Mouse (Mus musculus): ENCODE measurements at regions not wholly inside any gene's neighbourhood (a gene's known extent, or its start where the extent isn't known, plus 50 kb on each side); places are given as distances from the start of the nearest gene placed in this dataset.
"Not testable (repeated sequence)": the region's sequence is repeated elsewhere in the genome, so short reads cannot be mapped to it uniquely, and the experiment has no call there.

GRCm38 (mm10) chr7:36224416-36224815 lies 421.6 kb upstream of the Zfp507 start:
- DNase-seq (ENCODE audit: low read depth): no peak

- peak; percentile 2 for DNase-seq (ENCODE audit: low read depth)
These were observed 415.6 kb upstream of the Zfp507 start for GRCm38 (mm10) chr7:36218386-36218785.

DNA sequence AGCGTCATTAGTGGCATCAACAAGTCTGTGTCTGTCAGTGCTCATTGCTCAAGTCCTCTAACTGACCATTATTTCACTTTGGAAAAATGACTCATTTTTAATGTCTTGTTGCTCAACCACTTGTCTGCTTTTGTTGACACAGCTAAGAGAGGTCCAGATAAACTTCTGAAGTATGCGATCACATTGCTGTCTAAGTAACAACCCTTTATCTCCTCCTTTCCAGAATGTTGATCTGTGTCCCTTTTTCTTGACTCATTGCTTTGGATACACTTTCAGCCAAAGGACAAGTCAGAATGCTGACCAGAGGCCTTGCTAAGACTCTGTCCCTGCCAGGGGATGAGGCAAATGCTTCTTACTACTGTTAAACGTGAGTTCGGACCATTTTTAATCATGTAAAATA lies 407.2 kb upstream of the Zfp507 start:
- DNase-seq (ENCODE audit: low read depth): no peak

- DNase-seq (ENCODE audit: low read depth): no peak
These were observed 404.9 kb upstream of the Zfp507 start for GRCm38 (mm10) chr7:36207525-36208260.

- no peak for DNase-seq (ENCODE audit: low read depth)
These were observed 395.4 kb upstream of the Zfp507 start for GRCm38 (mm10) chr7:36198091-36198700.

GRCm38 (mm10) chr7:36196154-36196720 lies 393.4 kb upstream of the Zfp507 start:
- no peak for DNase-seq (ENCODE audit: low read depth)

DNA sequence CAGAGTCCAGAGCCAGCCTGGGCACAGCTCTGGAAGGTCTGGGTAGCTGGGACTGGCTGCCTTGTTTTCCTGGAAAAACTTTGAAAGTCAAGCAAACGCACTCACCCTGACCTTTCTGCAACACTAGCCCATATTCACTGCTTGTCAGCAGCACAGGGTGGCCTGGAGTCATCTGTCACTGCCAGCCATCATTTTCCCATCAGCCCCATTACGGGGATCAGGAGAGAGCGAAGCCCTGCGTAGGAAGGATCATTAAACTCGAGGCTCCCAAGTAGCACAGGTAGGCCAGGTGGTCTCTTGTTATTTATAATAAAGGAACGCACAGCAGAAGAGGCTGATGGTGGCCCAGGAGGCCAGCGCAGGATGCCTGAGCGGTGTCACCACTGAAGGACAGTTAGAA lies 389.8 kb upstream of the Zfp507 start:
- DNase-seq (ENCODE audit: low read depth): no peak

GRCm38 (mm10) chr7:36177947-36178346 lies 375.1 kb upstream of the Zfp507 start:
- no peak for DNase-seq (ENCODE audit: low read depth)

DNA sequence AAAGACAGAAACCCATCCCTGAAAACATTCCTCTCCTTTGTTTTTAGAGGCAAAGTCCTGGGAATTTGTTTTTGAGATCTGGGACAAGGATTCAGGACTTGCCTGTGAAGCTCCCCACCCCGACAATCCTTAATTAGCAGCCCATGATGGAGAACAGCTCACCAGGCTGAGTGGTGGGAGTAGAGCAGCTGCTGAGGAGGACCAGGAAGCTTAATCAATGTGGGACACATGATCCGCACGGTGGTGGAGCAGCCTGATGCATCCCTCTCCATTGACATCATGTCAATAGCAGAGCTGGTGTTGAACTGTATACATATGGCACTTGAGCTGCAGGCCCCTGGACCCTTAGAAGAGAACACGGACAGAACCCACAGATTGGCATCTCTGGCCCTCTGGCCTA lies 372.5 kb upstream of the Zfp507 start:
- no peak for DNase-seq (ENCODE audit: low read depth)

GRCm38 (mm10) chr7:36172511-36172910 lies 369.7 kb upstream of the Zfp507 start:
- not testable (repeated sequence) for DNase-seq (ENCODE audit: low read depth)

- DNase-seq (ENCODE audit: low read depth): no peak
These were observed 354.6 kb upstream of the Zfp507 start for GRCm38 (mm10) chr7:36157270-36157945.

DNA sequence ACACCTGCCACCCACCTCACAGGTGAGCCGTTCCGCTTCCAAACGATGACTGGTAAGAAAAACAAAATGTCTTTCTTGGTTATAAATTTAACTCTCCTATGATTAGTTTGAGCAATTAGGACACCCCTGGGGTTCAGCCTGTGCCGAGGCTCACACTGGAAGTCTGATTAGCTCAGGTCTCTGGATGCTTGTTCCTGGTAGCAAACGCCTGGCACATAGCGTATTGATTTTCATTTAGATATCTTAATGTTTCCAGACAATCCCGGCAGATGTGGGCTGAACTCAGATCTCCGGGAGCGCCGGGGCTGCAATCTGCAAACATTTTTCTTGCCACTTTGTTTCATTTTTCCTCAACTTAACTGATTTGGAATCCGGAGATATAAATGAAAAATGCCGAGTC lies 353.8 kb upstream of the Zfp507 start:
- DNase-seq (ENCODE audit: low read depth): no peak

GRCm38 (mm10) chr7:36155576-36155975 lies 352.8 kb upstream of the Zfp507 start:
- no peak for DNase-seq (ENCODE audit: low read depth)

GRCm38 (mm10) chr7:36155159-36155558 lies 352.4 kb upstream of the Zfp507 start:
- no peak for DNase-seq (ENCODE audit: low read depth)

- DNase-seq (ENCODE audit: low read depth): no peak
These were observed 348.2 kb upstream of the Zfp507 start for GRCm38 (mm10) chr7:36150871-36151560.

DNA sequence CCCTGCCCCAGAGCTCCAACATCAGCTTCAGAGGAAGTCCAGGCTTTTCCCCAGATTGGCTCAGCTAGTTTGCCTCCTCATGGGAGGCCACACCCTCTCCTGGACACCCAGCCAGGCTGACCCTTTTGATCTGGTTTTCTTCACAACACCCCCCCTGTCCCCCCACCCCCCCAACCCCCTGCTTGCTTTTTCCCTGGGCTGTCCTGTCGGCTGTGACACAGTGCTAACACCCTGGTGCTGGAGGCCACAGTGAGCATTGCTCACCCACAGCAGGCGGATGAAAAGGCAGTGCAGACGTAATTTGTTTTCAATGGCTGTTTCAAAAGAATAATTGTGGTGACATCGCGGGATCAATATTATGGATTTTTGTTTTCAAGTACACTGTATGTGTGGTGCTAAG lies 333.8 kb upstream of the Zfp507 start:
- DNase-seq (ENCODE audit: low read depth): no peak

- no peak for DNase-seq (ENCODE audit: low read depth)
These were observed 331.8 kb upstream of the Zfp507 start for GRCm38 (mm10) chr7:36134557-36134956.

DNA sequence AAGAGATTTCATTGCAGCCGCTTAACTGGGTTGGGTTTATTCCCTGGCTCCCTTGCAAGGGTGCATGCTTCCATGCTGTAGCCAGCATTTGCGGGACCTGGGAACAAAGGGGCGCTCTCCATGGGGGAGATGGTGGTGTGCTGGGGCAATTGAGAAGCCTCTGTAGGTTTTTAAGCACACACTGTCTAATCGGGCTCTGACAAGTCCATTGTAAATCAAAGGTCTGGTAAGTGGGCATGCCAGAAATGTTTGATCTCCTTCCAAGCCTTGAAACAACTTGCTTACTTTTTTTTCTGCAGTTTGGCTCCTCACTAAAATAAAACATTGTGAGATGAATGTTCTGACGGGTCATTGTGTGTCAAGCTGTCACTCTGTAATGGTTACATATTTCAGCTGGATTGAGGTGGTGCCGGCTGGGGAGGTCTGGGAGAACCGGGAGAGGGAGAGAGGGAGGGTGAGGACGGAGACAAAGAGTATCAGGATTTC lies 330.9 kb upstream of the Zfp507 start:
- no peak for DNase-seq (ENCODE audit: low read depth)

DNA sequence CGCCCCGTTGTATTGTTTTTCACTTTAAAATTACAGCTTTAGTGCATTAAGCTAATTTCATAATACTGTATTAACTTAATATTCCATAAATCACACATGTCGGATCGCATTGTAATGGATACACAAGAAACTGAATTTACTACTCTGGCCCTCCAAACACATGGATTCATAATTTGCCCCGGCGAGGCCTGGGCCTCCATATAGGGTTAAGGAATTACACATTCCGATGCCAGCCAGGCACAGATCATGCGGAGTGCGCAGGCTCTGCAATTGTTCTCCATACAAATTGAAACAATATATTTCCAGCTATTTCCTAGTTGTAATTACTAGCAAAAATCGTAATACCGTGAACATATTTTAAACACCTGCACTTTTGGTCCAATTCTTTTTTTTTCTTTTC lies 330.2 kb upstream of the Zfp507 start:
- no peak for DNase-seq (ENCODE audit: low read depth)

DNA sequence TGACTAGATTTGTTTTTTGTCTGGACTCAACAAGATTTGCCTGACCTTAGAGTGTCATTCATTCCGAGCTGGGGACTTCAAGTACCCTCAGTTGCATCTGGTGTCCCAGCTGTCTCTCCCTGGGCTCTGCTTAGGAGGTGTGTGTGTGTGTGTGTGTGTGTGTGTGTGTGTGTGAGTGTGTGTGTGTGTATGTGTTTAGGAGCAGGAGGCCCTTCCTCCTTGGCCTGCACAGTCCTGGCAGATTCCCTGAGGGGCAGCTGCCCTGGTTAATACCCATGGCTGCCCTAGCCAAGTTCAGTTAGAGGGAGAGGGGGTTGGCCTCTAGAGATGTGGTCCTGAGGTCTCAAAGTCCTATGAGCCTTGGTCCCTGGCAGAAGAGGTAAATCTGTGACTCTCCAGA lies 329.8 kb upstream of the Zfp507 start:
- no peak for DNase-seq (ENCODE audit: low read depth)

- no peak for DNase-seq (ENCODE audit: low read depth)
These were observed 294.3 kb upstream of the Zfp507 start for GRCm38 (mm10) chr7:36097054-36097453.

Data from NIH3T3 (cell line).